Mouse (Mus musculus) embryonic facial prominence, embryonic 10.5 days (tissue): ENCODE results near the gene Zfp410. TPM values are rescaled to one million over a fixed set of nuclear protein-coding genes. Genes with fewer than 3 reads are reported as not detected.
"Not testable (repeated sequence)": the region's sequence is repeated elsewhere in the genome, so short reads cannot be mapped to it uniquely, and the experiment has no call there.

ENCODE experiments used
- DNase-seq: peaks from one replicate; pipeline ENCODE4 v3.0.0-alpha.2; 2017; ENCODE audit warnings: low spot score
- H3K27ac ChIP-seq: fragments of 300-500 bp; sonication (generic); replicated peaks from 2 replicates; pipeline ENCODE4 v1.5.1; 2016; ENCODE audit warnings: mild to moderate bottlenecking
- H3K27me3 ChIP-seq: fragments of 300-500 bp; sonication (generic); replicated peaks from 2 replicates; pipeline ENCODE4 v1.6.1; 2016; ENCODE audit warnings: low read depth, mild to moderate bottlenecking; ENCODE audit not compliant: poor library complexity, severe bottlenecking
- H3K36me3 ChIP-seq: fragments of 300-500 bp; sonication (generic); replicated peaks from 2 replicates; pipeline ENCODE4 v1.6.1; 2016; ENCODE audit warnings: mild to moderate bottlenecking, moderate library complexity
- H3K4me1 ChIP-seq: fragments of 300-500 bp; sonication (generic); 2 replicates; pipeline ENCODE4 v1.6.1; 2016
- H3K4me3 ChIP-seq: fragments of 300-500 bp; sonication (generic); 2 replicates; pipeline ENCODE4 v1.5.1; 2016; ENCODE audit warnings: mild to moderate bottlenecking, moderate library complexity
- H3K9me3 ChIP-seq: fragments of 300-500 bp; sonication (generic); 2 replicates; pipeline ENCODE4 v1.6.1; 2016; ENCODE audit warnings: mild to moderate bottlenecking
- WGBS: fragments of 180-500 bp; shearing (Covaris S2); methylation state at CpG from one replicate; pipeline ENCODE4 v1.1.7; 2016; 5-methylcytosine and 5-hydroxymethylcytosine counted together
- polyA plus RNA-seq: library from polyadenylated mRNA; unstranded; fragments of >200 nt; fragmentation: Nextera tagmentation; extraction: Ambion mirVana; gene quantifications from 2 replicates; pipeline ENCODE4 v1.2.1, GENCODE M21; 2016

Zfp410 gene
- polyA plus RNA-seq, 1 experiment from 2014 or later, result 119 TPM

DNA sequence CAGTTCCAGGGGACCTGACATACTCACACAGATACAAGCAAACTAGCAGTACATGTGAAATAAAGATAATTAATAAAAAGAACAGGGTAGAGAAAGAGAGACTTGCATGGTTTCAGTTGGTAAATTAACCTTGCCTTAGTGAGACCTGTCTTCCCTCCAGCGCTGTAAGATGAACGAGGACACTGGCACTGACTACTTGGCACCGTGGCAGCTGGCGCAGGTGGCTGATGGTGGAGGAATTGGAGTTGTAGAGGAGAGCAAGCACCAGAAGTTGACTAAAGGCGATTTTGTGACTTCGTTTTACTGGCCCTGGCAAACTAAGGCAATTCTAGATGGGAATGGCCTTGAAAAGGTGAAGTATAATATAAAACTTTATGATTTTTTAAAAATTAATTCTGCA, 18.8 kb upstream of the Zfp410 start:
- no peaks in the 10 kb centered on the region for H3K9me3 ChIP-seq
- H3K27ac ChIP-seq, result no peak overlapping the region
- H3K36me3 ChIP-seq, result peaks cover 60% of the 10 kb centered on the region
- H3K4me3 ChIP-seq, result no peak overlapping the region
- H3K4me1 ChIP-seq, result no peaks in the 10 kb centered on the region
- H3K27me3 ChIP-seq, result no peaks in the 10 kb centered on the region
- WGBS, result 93% methylated on average over 6 of the region's 6 CpGs
- DNase-seq, result no peak

DNA sequence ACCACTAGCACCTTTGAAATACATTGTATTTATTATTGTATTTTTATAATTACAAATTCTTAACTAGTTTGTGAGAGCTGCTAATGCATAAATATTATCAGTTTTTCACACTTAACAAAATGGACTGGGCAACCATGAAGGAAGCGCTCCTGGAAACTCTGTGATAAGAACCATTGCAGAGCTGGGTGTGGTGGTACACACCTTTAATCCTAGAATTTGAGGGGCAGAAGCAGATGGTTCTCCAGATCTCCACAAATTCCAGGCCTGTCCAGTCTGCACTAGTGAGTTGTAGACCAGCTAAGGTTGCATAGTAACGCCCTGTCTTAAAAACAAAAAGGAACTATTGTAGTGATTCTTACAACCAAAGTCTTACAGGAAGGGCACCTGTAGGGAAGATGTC, 17.4 kb upstream of the Zfp410 start:
- no peak overlapping the region for H3K4me3 ChIP-seq
- H3K4me1 ChIP-seq, result no peaks in the 10 kb centered on the region
- no peaks in the 10 kb centered on the region for H3K9me3 ChIP-seq
- WGBS, result 96% methylated on average over 2 of the region's 2 CpGs
- no peaks in the 10 kb centered on the region for H3K27me3 ChIP-seq
- no peak overlapping the region for H3K27ac ChIP-seq
- no peak for DNase-seq
- peaks cover 51% of the 10 kb centered on the region for H3K36me3 ChIP-seq

DNA sequence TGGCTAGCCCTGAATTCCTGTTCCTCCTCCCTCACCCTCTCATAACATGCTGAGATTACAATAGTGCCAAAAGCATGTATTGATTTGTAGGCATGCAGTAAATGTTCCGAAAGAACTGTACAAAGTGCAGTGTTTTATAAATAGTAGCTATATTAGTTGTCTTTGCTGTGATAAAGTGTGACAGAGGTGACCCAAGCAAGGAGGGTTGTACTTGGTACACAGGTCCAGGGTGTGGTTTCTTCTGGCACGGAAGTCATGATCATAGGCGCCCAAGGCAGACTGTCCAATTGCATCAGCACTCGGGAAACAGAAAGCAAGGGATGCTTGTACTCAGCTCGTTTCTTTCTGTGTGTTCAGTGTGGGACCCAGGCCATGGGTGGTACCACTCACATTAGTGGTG, 12.6 kb upstream of the Zfp410 start:
- Histone ChIP-seq H3K9me3 (no peaks in the 10 kb centered on the region), H3K4me1 (no peaks in the 10 kb centered on the region), H3K4me3 (no peak overlapping the region), H3K36me3 (peaks cover 42% of the 10 kb centered on the region), H3K27me3 (no peaks in the 10 kb centered on the region), H3K27ac (no peak overlapping the region)
- 88% methylated on average over 5 of the region's 5 CpGs for WGBS
- no peak for DNase-seq

DNA sequence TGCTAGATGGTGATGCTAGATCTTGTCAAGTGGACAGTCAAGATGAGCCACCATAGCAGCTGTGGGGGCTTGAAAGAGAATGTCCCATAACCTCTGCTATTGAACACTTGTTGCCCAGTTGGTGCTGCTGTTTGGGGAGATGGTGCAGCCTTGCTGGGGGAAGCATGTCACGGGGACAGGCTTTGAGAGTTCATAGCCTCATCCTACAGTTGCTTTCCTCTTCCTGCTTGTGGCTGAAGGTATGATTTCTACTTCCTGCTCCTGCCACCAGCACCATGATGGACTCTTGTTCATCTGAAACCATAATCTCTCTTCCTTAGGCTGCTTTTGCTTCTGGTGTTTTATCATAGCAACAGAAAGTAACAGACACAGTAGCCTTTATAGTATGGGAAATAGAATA, 12.1 kb upstream of the Zfp410 start:
- no peaks in the 10 kb centered on the region for H3K9me3 ChIP-seq

DNA sequence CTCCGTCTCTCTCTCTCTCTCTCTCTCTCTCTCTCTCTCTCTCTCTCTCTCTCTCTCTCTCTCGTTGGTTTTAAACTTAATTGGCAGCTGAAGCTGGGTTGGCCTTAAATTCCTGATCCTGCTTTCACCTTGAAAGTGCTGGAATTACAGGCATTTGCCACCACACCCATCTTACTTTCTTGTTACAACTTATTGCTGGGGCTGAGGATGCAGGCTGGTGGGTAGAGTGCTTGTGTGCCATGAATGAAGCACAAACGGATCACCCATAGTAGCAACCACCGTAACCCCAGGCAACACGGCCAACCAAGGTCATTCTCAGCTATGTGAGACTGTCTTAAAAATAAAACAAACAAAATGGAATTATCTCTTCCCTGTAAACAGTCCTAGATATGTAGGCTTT, 5.3 kb upstream of the Zfp410 start:
- Histone ChIP-seq H3K9me3 (no peaks in the 10 kb centered on the region), H3K36me3 (peaks cover 10% of the 10 kb centered on the region; the same call in 1 of the 2 replicates), H3K27ac (no peak overlapping the region), H3K27me3 (no peaks in the 10 kb centered on the region), H3K4me1 (peaks cover 6% of the 10 kb centered on the region), H3K4me3 (no peak overlapping the region)
- no peak for DNase-seq
- 68% methylated on average over 4 of the region's 5 CpGs for WGBS

More for the DNA sequence above, 12.1 kb upstream of the Zfp410 start:
- Histone ChIP-seq H3K27me3 (no peaks in the 10 kb centered on the region), H3K27ac (no peak overlapping the region), H3K4me1 (no peaks in the 10 kb centered on the region), H3K36me3 (peaks cover 39% of the 10 kb centered on the region), H3K4me3 (no peak overlapping the region)
- 70% methylated on average over 1 of the region's 1 CpGs for WGBS
- DNase-seq, result no peak

DNA sequence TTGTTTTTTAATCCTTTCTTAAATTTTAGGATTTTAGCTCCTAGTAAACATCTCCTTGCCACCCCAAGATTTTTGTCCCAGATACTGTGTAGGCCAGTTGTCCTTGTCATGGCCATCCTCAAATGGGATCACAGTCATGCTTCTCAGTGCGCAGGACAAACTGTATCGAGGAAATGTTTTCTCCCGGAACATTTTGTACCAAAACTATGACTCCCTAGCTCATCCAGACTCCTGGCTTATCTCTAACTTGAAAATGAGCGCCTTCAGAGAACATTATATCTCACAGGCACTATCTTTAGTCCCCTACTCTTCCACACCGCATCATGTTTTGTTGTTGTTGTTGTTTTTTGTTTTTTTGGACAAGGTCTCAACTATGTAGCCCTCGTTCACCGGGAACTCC, 646 bp upstream of the Zfp410 start:
- Histone ChIP-seq H3K4me1 (peaks cover 24% of the 10 kb centered on the region), H3K9me3 (no peaks in the 10 kb centered on the region), H3K4me3 (peak overlapping the region; percentile 99), H3K27ac (peak overlapping the region; percentile 97), H3K27me3 (no peaks in the 10 kb centered on the region), H3K36me3 (peaks cover 4% of the 10 kb centered on the region; the same call in 1 of the 2 replicates)
- DNase-seq, result no peak
- WGBS, result 49% methylated on average over 7 of the region's 7 CpGs

DNA sequence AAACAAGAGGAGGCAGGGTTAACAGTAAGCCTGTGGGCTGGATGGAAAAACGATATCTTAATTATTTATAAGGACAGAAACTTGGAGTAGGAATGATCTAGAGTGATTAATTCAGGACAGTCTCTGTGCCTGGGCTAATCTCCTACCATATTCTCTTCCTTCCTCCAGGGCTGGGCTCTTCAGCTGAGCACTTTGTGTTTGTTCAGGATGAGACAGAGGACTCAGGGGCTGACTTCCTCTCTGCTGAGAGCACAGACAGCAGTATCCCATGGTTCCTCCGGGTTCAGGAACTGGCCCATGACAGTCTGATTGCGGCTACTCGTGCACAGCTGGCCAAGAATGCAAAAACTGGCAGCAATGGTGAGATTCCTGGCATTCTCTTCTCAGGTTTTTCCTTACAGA, 10.5 kb downstream of the Zfp410 start:
- H3K4me3 ChIP-seq, result no peak overlapping the region
- 88% methylated on average over 4 of the region's 4 CpGs for WGBS
- DNase-seq, result no peak
- no peaks in the 10 kb centered on the region for H3K27me3 ChIP-seq
- no peak overlapping the region for H3K27ac ChIP-seq
- no peaks in the 10 kb centered on the region for H3K4me1 ChIP-seq
- no peaks in the 10 kb centered on the region for H3K9me3 ChIP-seq
- peaks cover 88% of the 10 kb centered on the region for H3K36me3 ChIP-seq

DNA sequence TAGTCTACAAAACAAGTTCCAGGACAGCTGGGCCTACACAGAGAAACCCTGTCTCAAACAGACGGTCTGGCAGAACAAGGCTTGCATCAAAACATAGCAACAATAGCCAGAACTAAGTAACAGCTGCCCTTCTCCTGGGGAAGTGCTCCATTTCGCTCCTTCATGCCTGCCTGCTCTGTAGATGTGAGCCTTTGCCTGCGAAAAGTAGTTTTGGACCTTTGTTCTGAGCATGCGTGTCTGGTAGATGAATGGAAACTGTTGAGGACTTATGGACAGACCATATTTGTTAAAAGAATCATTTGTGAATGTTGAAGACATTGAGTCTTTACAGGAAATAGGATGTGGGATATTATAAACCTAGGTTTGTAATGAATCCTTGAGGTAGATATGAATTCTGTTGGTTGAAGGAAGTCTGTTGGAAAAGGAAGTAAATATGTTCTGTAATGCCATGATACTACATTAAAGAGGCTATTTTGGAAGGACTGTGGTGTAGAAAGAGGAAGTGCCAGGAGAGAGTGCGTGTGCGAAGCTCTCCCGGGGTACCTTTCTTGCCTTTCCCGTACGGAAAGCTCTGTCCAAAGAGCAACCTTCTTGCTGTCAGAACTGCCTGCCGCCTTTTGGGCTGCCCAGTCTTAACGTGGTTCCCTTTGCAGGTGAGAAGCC, 20.4 kb downstream of the Zfp410 start:
- WGBS, result 94% methylated on average over 11 of the region's 11 CpGs
- H3K9me3 ChIP-seq, result no peaks in the 10 kb centered on the region

DNA sequence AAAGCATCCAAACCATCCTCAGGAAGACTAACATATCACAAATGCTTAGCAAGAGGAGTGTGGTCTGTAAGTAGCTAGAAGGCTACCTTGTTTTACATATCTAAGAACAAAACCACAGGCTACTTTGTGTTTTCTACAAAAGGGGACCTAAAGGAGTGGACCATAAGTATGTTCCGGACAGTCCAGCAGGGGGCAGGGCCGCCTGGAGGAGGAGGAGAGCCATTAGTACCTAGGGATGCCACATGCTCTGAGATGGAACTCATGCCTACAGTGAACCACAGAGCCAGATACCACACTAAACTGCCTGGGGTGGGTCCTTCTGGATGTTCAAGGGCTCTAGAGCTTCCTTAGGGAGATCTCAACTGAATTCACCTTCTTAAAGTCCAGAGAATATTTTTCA, 30.5 kb downstream of the Zfp410 start:
- 48% methylated on average over 2 of the region's 2 CpGs for WGBS

More for the DNA sequence above, 20.4 kb downstream of the Zfp410 start:
- H3K4me1 ChIP-seq, result no peaks in the 10 kb centered on the region
- DNase-seq, result no peak
- no peak overlapping the region for H3K27ac ChIP-seq
- no peaks in the 10 kb centered on the region for H3K27me3 ChIP-seq
- no peak overlapping the region for H3K4me3 ChIP-seq
- H3K36me3 ChIP-seq, result peaks cover 99% of the 10 kb centered on the region

DNA sequence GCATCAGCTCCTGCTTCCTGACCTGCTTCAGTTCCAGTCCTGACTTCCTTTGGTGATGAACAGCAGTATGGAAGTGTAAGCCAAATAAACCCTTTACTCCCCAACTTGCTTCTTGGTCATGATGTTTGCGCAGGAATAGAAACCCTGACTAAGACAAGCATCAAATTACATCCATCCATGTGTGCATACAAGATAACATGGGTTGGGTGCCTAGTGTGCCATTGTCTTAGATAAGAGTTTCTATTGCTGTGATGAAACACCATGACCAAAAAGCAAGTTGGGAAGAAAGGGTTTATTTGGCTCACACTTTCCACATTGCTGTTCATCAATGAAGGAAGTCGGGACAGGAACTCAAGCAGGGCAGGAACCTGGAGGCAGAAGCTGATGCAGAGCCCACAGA, 42.0 kb downstream of the Zfp410 start:
- peaks cover 19% of the 10 kb centered on the region for H3K4me1 ChIP-seq
- not testable (repeated sequence) for H3K9me3 ChIP-seq, DNase-seq, H3K27me3 ChIP-seq, H3K4me3 ChIP-seq, H3K27ac ChIP-seq
- 77% methylated on average over 2 of the region's 2 CpGs for WGBS
- H3K36me3 ChIP-seq, result peaks cover 31% of the 10 kb centered on the region

More for the DNA sequence above, 30.5 kb downstream of the Zfp410 start:
- H3K27ac ChIP-seq, result no peak overlapping the region
- H3K4me1 ChIP-seq, result peaks cover 9% of the 10 kb centered on the region
- H3K27me3 ChIP-seq, result no peaks in the 10 kb centered on the region
- H3K36me3 ChIP-seq, result peaks cover 71% of the 10 kb centered on the region
- peak; percentile 45 for DNase-seq
- H3K9me3 ChIP-seq, result no peaks in the 10 kb centered on the region
- no peak overlapping the region for H3K4me3 ChIP-seq

DNA sequence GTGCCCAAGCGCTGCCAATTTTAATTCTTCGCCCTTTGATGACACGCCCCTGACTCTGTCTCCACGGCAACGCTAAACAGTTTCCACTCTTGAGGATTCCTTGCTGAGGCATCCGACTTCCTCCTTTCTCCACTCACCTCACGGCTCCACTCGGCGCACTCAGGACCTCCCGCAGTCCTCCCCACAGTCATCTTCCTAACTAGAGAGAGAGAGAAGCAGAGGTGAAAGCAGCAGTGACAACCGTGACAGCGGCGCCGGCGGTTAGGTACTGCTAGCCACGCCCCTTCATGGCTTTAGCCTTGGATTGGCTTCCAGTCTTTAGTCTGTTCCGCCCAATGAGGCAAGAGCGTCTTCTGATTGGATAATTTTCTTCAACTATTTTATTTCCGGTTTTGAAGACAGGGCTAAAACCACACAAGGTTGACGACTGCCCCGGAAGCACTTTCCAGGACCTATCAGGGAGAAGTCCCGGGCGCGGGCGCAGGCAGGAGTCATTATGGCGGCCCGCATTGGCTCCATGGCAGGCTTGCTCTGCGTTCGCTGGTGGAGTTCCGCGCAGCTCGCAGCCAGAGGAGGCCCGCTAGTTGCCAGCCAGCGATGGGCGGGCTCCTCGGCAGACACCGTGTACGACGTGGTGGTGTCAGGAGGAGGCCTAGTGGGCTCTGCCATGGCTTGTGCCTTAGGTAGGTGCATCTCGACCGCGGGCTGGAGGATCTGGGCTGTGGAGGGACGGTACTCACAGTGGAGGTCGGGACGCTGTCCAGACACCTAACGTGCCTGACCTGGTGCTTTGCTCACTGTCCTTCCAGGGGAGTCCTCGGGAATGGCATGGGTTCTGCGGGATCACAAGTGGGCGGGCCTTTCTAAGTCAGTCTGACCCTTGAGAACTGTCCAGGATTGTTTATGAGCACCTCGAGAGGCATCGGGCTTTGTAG, 45.2 kb downstream of the Zfp410 start, which contains the start of the genes Coq6 and Fam161b:
Gene Coq6, plus strand, starts transcription at position 103 of the 935 bp plus-strand sequence.
Gene Fam161b, minus strand, starts transcription at position 279 of the 935 bp plus-strand sequence.
- peak; percentile 94 for DNase-seq
- H3K4me1 ChIP-seq, result peaks cover 22% of the 10 kb centered on the region
- no peaks in the 10 kb centered on the region for H3K9me3 ChIP-seq
- H3K27me3 ChIP-seq, result no peaks in the 10 kb centered on the region
- H3K27ac ChIP-seq, result peak within 1 kb of the TSS; percentile 89
- H3K4me3 ChIP-seq, result peak within 1 kb of the TSS; percentile 99
- WGBS, result under 1% methylated on average over 51 of the region's 51 CpGs
- peaks cover 8% of the 10 kb centered on the region for H3K36me3 ChIP-seq

DNA sequence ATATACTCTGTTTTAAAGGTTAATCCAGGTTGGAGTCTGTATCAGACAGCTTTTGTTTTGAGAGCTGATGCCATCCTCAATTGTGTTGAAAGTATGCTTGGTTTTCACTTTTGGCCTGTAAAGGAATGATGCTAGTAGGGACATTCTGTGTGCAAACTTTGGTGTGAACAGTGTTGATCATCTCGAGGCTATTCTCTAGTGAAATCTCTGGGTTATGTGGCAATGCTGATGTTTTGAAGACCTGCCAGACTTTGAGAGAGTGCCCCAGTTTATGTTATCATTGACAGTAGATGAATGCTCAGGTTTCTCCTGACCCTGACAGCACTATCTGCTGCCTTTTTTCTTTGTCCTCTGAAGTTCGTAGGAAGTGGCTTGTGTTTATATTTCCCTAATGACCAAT, 46.2 kb downstream of the Zfp410 start:
- WGBS, result 65% methylated on average over 2 of the region's 2 CpGs

More for the DNA sequence above, 46.2 kb downstream of the Zfp410 start:
- no peak for DNase-seq
- Histone ChIP-seq H3K4me3 (peak overlapping the region; percentile 99), H3K27me3 (no peaks in the 10 kb centered on the region), H3K9me3 (no peaks in the 10 kb centered on the region), H3K27ac (no peak overlapping the region), H3K4me1 (peaks cover 22% of the 10 kb centered on the region), H3K36me3 (peaks cover 12% of the 10 kb centered on the region)
